Mouse (Mus musculus) spleen, postnatal 36 days (tissue): ENCODE results near the gene Bfar.
"Not testable (repeated sequence)": the region's sequence is repeated elsewhere in the genome, so short reads cannot be mapped to it uniquely, and the experiment has no call there.

Experiments used
- DNase-seq, 2 experiments: peaks; one replicate each; pipeline ENCODE4 v3.0.0; 2022; ENCODE audit warnings: low spot score in 2 of 2, mixed read lengths in 1 of 2

Gene Bfar

DNA sequence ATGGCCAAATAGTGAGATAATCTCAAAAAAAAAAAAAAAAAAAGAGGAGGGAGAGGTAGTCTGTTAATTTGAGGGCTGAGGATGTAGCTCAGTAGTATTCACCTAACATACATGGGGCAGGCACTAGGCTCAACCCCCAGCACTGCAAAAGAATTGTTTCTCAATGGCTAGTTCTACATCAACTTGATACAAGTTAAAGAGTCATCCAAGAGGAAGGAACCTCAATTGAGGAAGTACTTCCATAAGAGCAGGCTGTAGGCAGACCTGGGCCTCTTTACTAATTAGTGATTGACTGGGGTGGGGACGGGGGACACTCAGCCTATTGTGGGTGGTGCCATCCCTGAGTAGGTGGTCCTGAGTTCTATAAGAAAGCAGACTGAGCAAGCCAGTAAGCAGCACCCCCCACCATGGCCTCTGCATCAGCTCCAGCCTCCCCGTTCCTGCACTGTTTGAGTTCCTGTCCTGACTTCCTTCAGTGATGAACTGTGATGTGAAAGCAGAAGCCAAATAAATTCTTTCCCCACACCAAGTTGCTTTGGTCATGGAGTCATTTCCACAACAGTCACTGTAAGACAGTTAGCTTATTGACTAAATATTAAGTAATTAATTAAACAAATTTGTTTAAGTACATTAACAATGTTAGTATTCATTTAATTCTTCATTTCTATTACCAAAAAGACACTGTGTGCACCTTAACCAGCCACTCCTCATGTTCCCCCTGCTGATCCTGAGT, 45.3 kb downstream of the Bfar start:
- no peak for DNase-seq

GRCm38 (mm10) chr16:13722937-13723336, 51.3 kb downstream of the Bfar start:
- no peak for DNase-seq

GRCm38 (mm10) chr16:13727811-13728335, 56.2 kb downstream of the Bfar start:
- DNase-seq = no peak

GRCm38 (mm10) chr16:13729428-13729827, 57.8 kb downstream of the Bfar start:
- DNase-seq = no peak

GRCm38 (mm10) chr16:13730285-13731255, 58.9 kb downstream of the Bfar start, which contains the start of gene Pla2g10:
Gene Pla2g10, minus strand, starts transcription at chr16:13730983.
- no peak for DNase-seq

DNA sequence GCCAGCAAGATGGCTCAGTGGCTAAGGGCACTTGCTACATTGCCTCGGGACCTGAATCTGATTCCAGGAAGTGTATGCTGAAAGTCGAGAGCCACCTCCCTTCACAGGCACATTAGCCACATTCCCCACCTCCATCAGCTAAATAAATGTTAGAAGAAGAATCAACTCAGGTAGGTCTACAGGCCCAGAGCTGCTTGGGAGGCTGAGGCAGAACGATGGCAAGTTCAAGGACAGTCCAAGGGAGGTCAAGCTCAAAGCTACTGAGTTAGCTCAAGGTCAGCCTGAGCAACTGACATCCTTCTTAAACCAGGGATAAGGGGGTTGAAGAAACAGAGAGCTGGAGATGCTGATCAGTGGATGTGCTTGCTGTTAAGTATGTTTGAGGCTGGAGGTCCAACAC, 61.1 kb downstream of the Bfar start:
- no peak for DNase-seq

DNA sequence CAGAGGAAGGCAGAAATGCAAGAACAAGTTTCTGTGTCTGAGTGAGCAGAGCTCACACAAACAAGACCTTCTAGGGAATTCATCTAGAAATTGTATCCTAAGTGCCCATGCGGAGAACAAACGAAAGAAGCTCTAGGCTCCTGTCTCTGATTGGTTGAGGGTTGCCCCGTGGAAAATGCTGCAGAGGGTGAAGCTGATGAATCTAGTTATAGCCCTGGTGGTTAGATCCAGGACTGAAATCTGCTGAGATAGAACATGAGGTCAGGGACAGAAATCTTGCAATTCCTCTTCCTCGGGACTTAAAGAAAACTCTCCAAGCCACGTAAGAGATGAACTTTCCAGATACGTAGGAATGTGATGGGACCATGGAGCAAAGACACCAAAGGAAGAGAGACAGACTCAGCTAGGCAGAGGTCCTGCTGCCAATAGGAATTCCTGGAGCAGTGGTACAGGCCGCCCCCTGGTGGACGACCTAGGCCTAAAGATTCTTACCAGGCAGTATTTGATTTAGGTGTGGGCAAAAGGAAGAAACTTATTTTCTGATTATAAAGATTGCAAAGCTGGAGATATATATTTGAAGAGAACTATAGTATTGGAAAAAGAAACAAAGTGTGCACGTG, 62.0 kb downstream of the Bfar start:
- peak; percentile 36 to 37 for DNase-seq

GRCm38 (mm10) chr16:13735977-13736376, 64.3 kb downstream of the Bfar start:
- DNase-seq = no peak

DNA sequence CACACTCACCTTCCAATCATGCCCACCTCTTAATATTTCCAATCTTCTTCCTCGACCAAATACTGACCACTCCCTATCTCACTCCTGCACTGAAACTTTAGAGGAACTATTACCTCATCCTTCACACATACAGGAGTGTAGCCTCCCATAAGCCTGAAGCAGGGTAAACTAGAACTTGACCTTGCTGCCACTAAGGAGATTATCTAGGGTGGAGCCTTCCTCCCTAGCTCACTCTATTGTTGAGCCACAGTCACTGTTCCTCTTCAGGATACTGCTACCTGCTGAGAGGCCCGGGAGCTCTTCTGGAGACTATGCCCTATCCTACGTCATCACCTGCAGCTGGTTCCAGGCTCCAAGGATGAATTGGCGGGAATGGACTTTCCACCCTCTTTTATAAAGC, 67.4 kb downstream of the Bfar start:
- DNase-seq = not testable (repeated sequence)

DNA sequence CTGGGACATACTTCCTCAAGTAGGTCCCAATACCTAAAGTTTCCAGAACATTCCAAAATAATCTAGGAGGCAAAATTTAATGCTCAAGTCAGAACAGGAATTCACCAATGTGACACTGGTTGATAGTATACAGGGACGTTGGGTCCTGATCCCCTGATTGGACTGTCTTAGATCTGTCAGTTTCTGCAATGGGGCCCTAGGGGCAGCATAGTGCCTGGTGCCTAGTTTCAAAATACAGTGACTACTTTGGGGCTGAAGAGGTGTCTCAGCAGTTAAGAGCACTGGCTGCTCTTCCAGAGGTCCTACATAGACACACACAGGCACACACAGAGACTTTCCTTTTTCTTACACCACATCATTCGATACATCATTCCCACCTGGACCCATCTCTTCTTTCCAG, 69.2 kb downstream of the Bfar start:
- no peak for DNase-seq

- DNase-seq = no peak
Observed at GRCm38 (mm10) chr16:13747708-13748107, 76.0 kb downstream of the Bfar start.

DNA sequence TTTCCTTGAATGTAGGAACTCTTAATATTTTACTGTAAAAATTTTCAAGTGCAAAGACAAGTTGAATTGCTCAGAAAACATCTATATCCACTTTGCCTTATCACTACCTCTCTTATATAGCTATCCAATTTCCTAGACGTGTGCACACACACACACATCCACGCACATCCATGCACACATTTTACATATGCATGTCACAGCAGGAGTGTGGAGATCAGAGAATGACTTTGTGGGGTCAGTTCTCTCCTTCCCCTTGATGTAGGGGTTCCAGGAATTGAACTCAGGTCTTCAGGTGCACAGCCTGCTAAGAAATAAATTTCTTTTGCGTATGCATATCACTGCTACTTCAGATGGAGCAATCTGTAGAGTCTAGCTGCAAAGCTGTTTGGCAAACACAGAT, 76.5 kb downstream of the Bfar start:
- DNase-seq = no peak

- not testable (repeated sequence) for DNase-seq
Observed at GRCm38 (mm10) chr16:13748813-13749212, 77.2 kb downstream of the Bfar start.

- DNase-seq = no peak
Observed at GRCm38 (mm10) chr16:13749306-13749705, 77.6 kb downstream of the Bfar start.

DNA sequence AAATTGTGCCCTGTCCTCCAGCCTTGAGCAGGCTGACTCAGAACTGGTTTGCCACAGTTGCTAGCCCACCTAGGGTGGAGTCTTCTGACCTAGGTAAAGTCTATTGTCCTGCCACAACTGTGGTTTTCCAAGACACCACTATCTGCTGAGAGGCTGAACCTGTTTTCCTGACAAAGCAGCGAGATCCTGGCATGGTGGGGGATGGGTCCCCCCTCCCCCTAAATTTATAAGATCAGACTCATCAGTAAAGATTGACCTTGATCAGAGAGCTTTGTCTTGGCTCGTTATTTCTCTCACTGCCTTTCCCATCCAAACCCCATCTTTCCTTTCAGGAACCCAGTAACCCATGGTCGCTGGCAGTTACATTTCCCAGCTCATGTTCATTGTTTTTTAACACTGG, 78.3 kb downstream of the Bfar start:
- no peak for DNase-seq

- DNase-seq = no peak
Observed at GRCm38 (mm10) chr16:13750626-13751025, 79.0 kb downstream of the Bfar start.
